Mouse (Mus musculus) 3134 (cell line): Measurements from ENCODE around the gene Trpc3.
A peak's percentile ranks its signal among the peaks of the same experiment; 100 is the strongest.
"Not testable (repeated sequence)": the region's sequence is repeated elsewhere in the genome, so short reads cannot be mapped to it uniquely, and the experiment has no call there.

ENCODE experiments used
- DNase-seq: peaks from one replicate; pipeline ENCODE4 v3.0.0-alpha.2; 2011; ENCODE audit warnings: low spot score; ENCODE audit not compliant: insufficient read length; ENCODE audit errors: extremely low read depth

The Trpc3 gene

GRCm38 (mm10) chr3:36689392-36690291 lies at the start of gene Trpc3:
TSS of gene Trpc3 (minus strand) at chr3:36690167.
- DNase-seq = peak; percentile 10

- no peak for DNase-seq
Observed at GRCm38 (mm10) chr3:36738071-36738470, 48.1 kb upstream of the Trpc3 start.

GRCm38 (mm10) chr3:36733075-36733474 lies 43.1 kb upstream of the Trpc3 start:
- DNase-seq = no peak

- no peak for DNase-seq
Observed at GRCm38 (mm10) chr3:36726545-36726944, 36.6 kb upstream of the Trpc3 start.

GRCm38 (mm10) chr3:36721850-36722249 lies 31.9 kb upstream of the Trpc3 start:
- DNase-seq = no peak

- DNase-seq = no peak
Observed at GRCm38 (mm10) chr3:36709521-36709920, 19.6 kb upstream of the Trpc3 start.

- DNase-seq = no peak
Observed at GRCm38 (mm10) chr3:36690292-36690650, 304 bp upstream of the Trpc3 start.

- peak; percentile 14 for DNase-seq
Observed at GRCm38 (mm10) chr3:36688874-36689273, 1.1 kb downstream of the Trpc3 start.

- no peak for DNase-seq
Observed at GRCm38 (mm10) chr3:36675822-36676221, 14.1 kb downstream of the Trpc3 start.

- DNase-seq = no peak
Observed at GRCm38 (mm10) chr3:36667814-36668213, 22.2 kb downstream of the Trpc3 start.

- DNase-seq = not testable (repeated sequence)
Observed at GRCm38 (mm10) chr3:36645245-36645559, 44.8 kb downstream of the Trpc3 start.

GRCm38 (mm10) chr3:36644554-36645244 lies 45.3 kb downstream of the Trpc3 start:
- DNase-seq = no peak

- no peak for DNase-seq
Observed at GRCm38 (mm10) chr3:36643354-36643753, 46.6 kb downstream of the Trpc3 start.

GRCm38 (mm10) chr3:36642736-36643135 lies 47.2 kb downstream of the Trpc3 start:
- no peak for DNase-seq

GRCm38 (mm10) chr3:36640787-36641186 lies 49.2 kb downstream of the Trpc3 start:
- no peak for DNase-seq

- no peak for DNase-seq
Observed at GRCm38 (mm10) chr3:36635449-36635848, 54.5 kb downstream of the Trpc3 start.

- DNase-seq = no peak
Observed at GRCm38 (mm10) chr3:36626803-36627202, 63.2 kb downstream of the Trpc3 start.

GRCm38 (mm10) chr3:36618181-36618580 lies 71.8 kb downstream of the Trpc3 start:
- DNase-seq = no peak

- DNase-seq = no peak
Observed at GRCm38 (mm10) chr3:36613908-36614255, 76.1 kb downstream of the Trpc3 start.

GRCm38 (mm10) chr3:36613202-36613907 lies 76.6 kb downstream of the Trpc3 start, which contains the start of gene Bbs7:
TSS of gene Bbs7 (minus strand) at chr3:36613477.
- DNase-seq = peak; percentile 92

- DNase-seq = no peak
Observed at GRCm38 (mm10) chr3:36612687-36613086, 77.3 kb downstream of the Trpc3 start.
